Mouse (Mus musculus) liver, postnatal 0 days (tissue): ENCODE measurements around the gene Fgd3. TPM values are rescaled to one million over a fixed set of nuclear protein-coding genes. Genes with fewer than 3 reads are reported as not detected.
A peak's percentile ranks its signal among the peaks of the same experiment; 100 is the strongest.

ENCODE experiments used
- ATAC-seq: fragments of 200-750 bp; cut with Nextera tagmentation; 2 replicates; pipeline ENCODE4 v1.8.0; 2017; ENCODE audit warnings: mild to moderate bottlenecking, moderate library complexity
- DNase-seq: peaks from one replicate; pipeline ENCODE4 v3.0.0-alpha.2; 2016
- H3K27ac ChIP-seq: fragments of 300-500 bp; sonication (generic); 2 replicates; pipeline ENCODE4 v1.5.1; 2014; ENCODE audit warnings: antibody characterized with exemption, moderate library complexity, mild to moderate bottlenecking, low read depth
- H3K27me3 ChIP-seq: fragments of 300-500 bp; sonication (generic); 2 replicates; pipeline ENCODE4 v1.6.1; 2014; ENCODE audit warnings: low read length, control low read depth, mixed read lengths; ENCODE audit not compliant: insufficient read depth
- H3K36me3 ChIP-seq: fragments of 300-500 bp; sonication (generic); replicated peaks from 2 replicates; pipeline ENCODE4 v1.6.1; 2014; ENCODE audit warnings: mild to moderate bottlenecking, control low read depth, low read length, moderate library complexity, mixed read lengths; ENCODE audit not compliant: insufficient read depth
- H3K4me1 ChIP-seq: fragments of 300-500 bp; sonication (generic); 2 replicates; pipeline ENCODE4 v1.6.1; 2014; ENCODE audit warnings: antibody characterized with exemption, mild to moderate bottlenecking, control low read depth; ENCODE audit not compliant: insufficient read depth
- H3K4me2 ChIP-seq: fragments of 300-500 bp; sonication (generic); 2 replicates; pipeline ENCODE4 v1.6.1; 2014; ENCODE audit warnings: low read depth, mild to moderate bottlenecking, low read length, moderate library complexity, mixed read lengths
- H3K4me3 ChIP-seq: fragments of 300-500 bp; sonication (generic); 2 replicates; pipeline ENCODE4 v1.5.1; 2014; ENCODE audit warnings: low read depth, low read length
- H3K9ac ChIP-seq: fragments of 300-500 bp; sonication (generic); replicated peaks from 2 replicates; pipeline ENCODE4 v1.6.1; 2014; ENCODE audit warnings: mild to moderate bottlenecking, moderate library complexity
- H3K9me3 ChIP-seq: fragments of 300-500 bp; sonication (generic); 2 replicates; pipeline ENCODE4 v1.6.1; 2016; ENCODE audit warnings: mild to moderate bottlenecking, control low read depth, low read length, mixed read lengths
- CTCF ChIP-seq: sonication (generic); IDR thresholded peaks from 2 replicates; pipeline ENCODE4 v1.5.1; 2016; ENCODE audit warnings: antibody characterized with exemption, low read depth
- EP300 ChIP-seq: IDR thresholded peaks from 2 replicates; pipeline ENCODE4 v1.6.1; 2016; ENCODE audit warnings: antibody characterized with exemption, low read depth, mild to moderate bottlenecking
- WGBS: fragments of 180-500 bp; shearing (Covaris S2); extraction: QIAGEN DNeasy Blood & Tissue Kit; methylation state at CpG from one replicate; pipeline ENCODE4 v1.1.7; 2014; ENCODE audit not compliant: insufficient replicate concordance; 5-methylcytosine and 5-hydroxymethylcytosine counted together
- polyA plus RNA-seq: library from polyadenylated mRNA; unstranded; fragments of >200 nt; fragmentation: Nextera tagmentation; extraction: Ambion mirVana; gene quantifications from 2 replicates; pipeline ENCODE4 v1.2.1, GENCODE M21; 2015

Gene Fgd3
- polyA plus RNA-seq, 1 experiment from 2014 or later, result 0.62 TPM

DNA sequence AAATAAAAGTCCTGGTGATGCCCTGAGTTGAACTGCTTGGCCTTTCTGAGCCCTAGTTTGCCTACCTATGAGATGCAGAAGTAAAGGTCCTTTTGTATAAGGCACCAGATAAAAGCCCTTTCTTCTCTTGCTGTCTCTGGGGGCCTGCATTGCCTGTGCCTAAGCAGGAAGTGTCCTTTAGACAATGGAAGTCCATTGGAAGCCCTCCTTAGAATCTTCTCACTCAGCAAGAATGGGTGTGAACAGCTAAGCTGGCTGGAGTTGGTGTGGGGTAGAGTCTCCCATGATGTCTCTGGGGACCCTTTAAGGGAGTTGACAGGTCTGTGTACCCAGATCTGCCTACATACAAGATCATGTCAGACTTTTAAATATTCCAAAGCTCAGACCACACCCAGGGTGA, 33.3 kb upstream of the Fgd3 start:
- TF ChIP-seq EP300 (no peak), CTCF (no peak)
- no peaks in the 10 kb centered on the region for H3K36me3 ChIP-seq
- ATAC-seq (no peak), DNase-seq (no peak)
- H3K4me3 ChIP-seq, result no peak overlapping the region
- H3K9ac ChIP-seq, result no peak overlapping the region
- no peaks in the 10 kb centered on the region for H3K27me3 ChIP-seq
- H3K9me3 ChIP-seq, result no peaks in the 10 kb centered on the region
- no peak overlapping the region for H3K4me2 ChIP-seq
- no peak overlapping the region for H3K27ac ChIP-seq
- H3K4me1 ChIP-seq, result peaks cover 26% of the 10 kb centered on the region

GRCm38 (mm10) chr13:49352581-49353159, 32.6 kb upstream of the Fgd3 start:
- no peak overlapping the region for H3K4me2 ChIP-seq
- no peak for TF ChIP-seq CTCF
- no peak overlapping the region for H3K9ac ChIP-seq
- H3K4me3 ChIP-seq, result no peak overlapping the region
- DNase-seq (no peak), ATAC-seq (no peak)
- no peaks in the 10 kb centered on the region for H3K36me3 ChIP-seq
- H3K27ac ChIP-seq, result no peak overlapping the region
- no peaks in the 10 kb centered on the region for H3K27me3 ChIP-seq
- H3K4me1 ChIP-seq, result peaks cover 28% of the 10 kb centered on the region
- H3K9me3 ChIP-seq, result no peaks in the 10 kb centered on the region
- WGBS, result 45% methylated on average over 3 of the region's 3 CpGs

- H3K36me3 ChIP-seq, result no peaks in the 10 kb centered on the region
- peaks cover 33% of the 10 kb centered on the region for H3K4me1 ChIP-seq
- no peaks in the 10 kb centered on the region for H3K27me3 ChIP-seq
- no peaks in the 10 kb centered on the region for H3K9me3 ChIP-seq
- DNase-seq (no peak), ATAC-seq (no peak)
- 69% methylated on average over 6 of the region's 6 CpGs for WGBS
- H3K9ac ChIP-seq, result no peak overlapping the region
- no peak overlapping the region for H3K4me3 ChIP-seq
- TF ChIP-seq CTCF (no peak), EP300 (no peak)
- no peak overlapping the region for H3K4me2 ChIP-seq
- no peak overlapping the region for H3K27ac ChIP-seq
These were observed 29.9 kb upstream of the Fgd3 start for GRCm38 (mm10) chr13:49349836-49350505.

- H3K4me2 ChIP-seq, result no peak overlapping the region
- 72% methylated on average over 4 of the region's 4 CpGs for WGBS
- no peaks in the 10 kb centered on the region for H3K9me3 ChIP-seq
- no peak overlapping the region for H3K4me3 ChIP-seq
- no peaks in the 10 kb centered on the region for H3K36me3 ChIP-seq
- no peak overlapping the region for H3K9ac ChIP-seq
- no peak overlapping the region for H3K27ac ChIP-seq
- no peak for DNase-seq
- no peaks in the 10 kb centered on the region for H3K27me3 ChIP-seq
- peaks cover 40% of the 10 kb centered on the region for H3K4me1 ChIP-seq
- 0 out of 2 replicates have a peak, but pooled peaks have one; percentile 15 for ATAC-seq
- no peak for TF ChIP-seq EP300
- TF ChIP-seq CTCF, result no peak
These were observed 29.2 kb upstream of the Fgd3 start for GRCm38 (mm10) chr13:49349335-49349734.

DNA sequence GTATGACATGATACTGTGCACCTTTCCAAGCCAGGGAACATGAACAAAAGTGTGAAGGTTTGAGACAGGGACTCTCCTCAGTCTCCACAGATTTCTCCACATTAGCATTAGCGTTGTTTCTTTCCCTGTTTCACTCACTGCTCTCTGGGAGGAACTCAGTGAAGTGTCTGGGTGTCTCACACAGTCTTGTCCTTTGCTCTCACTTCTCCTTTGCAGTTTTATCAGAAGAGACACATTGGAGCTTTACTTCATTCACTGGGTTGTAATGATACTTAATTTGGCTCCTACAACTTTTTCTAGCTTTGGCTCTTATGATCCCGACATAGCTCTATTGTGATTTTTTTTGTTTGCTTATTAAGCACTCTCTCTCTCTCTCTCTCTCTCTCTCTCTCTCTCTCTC, 28.4 kb upstream of the Fgd3 start:
- Histone ChIP-seq H3K9ac (no peak overlapping the region), H3K9me3 (no peaks in the 10 kb centered on the region), H3K4me2 (no peak overlapping the region), H3K4me3 (no peak overlapping the region), H3K27ac (no peak overlapping the region), H3K27me3 (no peaks in the 10 kb centered on the region), H3K36me3 (no peaks in the 10 kb centered on the region), H3K4me1 (peaks cover 45% of the 10 kb centered on the region)
- no peak for ATAC-seq
- TF ChIP-seq CTCF, result no peak
- TF ChIP-seq EP300, result no peak
- DNase-seq, result no peak
- 45% methylated on average over 2 of the region's 2 CpGs for WGBS

DNA sequence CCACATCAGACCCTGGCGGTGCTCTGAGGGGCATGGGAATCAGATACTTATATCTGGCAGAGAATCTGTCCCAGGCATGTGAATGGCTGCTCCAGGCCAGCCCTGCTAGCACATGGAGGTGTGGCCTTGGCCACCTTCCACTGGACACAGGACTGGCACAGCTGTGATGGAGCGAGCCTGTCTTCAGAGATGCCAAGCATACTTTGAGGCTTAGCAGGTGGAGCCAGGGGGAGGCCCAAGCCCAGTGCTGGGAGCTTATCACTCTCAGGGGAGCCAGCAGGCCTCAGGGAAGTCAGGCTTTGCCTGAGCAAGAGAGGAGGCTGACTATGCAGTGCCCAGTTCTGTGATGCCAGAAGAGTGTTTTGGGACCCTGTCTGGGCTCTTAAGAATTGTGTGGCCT, 25.4 kb upstream of the Fgd3 start:
- no peaks in the 10 kb centered on the region for H3K9me3 ChIP-seq
- DNase-seq (no peak), ATAC-seq (no peak)
- no peak overlapping the region for H3K4me3 ChIP-seq
- WGBS, result 68% methylated on average over 2 of the region's 2 CpGs
- H3K36me3 ChIP-seq, result no peaks in the 10 kb centered on the region
- H3K4me1 ChIP-seq, result peaks cover 50% of the 10 kb centered on the region
- no peak overlapping the region for H3K4me2 ChIP-seq
- no peak overlapping the region for H3K9ac ChIP-seq
- no peak overlapping the region for H3K27ac ChIP-seq
- no peak for TF ChIP-seq CTCF
- no peak for TF ChIP-seq EP300
- no peaks in the 10 kb centered on the region for H3K27me3 ChIP-seq
